Mouse (Mus musculus) thymus, adult 2 months (tissue): ENCODE data around the gene Gnb5.

ENCODE experiments used
- CTCF ChIP-seq: fragments of 200-500 bp; IDR thresholded peaks from 2 replicates; pipeline ENCODE4 v1.5.1; 2012; ENCODE audit warnings: mild to moderate bottlenecking, control low read depth, low read length, moderate library complexity, borderline replicate concordance; ENCODE audit not compliant: control insufficient read depth, poor library complexity, insufficient read depth; ENCODE audit errors: extremely low read depth
- POLR2A ChIP-seq: fragments of 200-500 bp; IDR thresholded peaks from 2 replicates; pipeline ENCODE4 v1.6.1; 2012; ENCODE audit warnings: mild to moderate bottlenecking, low read length, control low read depth, moderate library complexity; ENCODE audit not compliant: control insufficient read depth, poor library complexity, insufficient read depth; ENCODE audit errors: extremely low read depth

- TF ChIP-seq POLR2A (no peak), CTCF (no peak)
These were observed 35.7 kb upstream of the Gnb5 start for GRCm38 (mm10) chr9:75270382-75270781.
